Mouse (Mus musculus) urinary bladder, postnatal 36 days (tissue): ENCODE measurements at regions not wholly inside any gene's neighbourhood (a gene's known extent, or its start where the extent isn't known, plus 50 kb on each side); places are given as distances from the start of the nearest gene placed in this dataset.

ENCODE experiments used
- DNase-seq, 2 experiments: peaks; one replicate each; pipeline ENCODE4 v3.0.0; 2022; ENCODE audit warnings: low spot score in 2 of 2, mixed read lengths in 1 of 2

- DNase-seq: peak in 1 of 2 experiments; percentile 1
Measured at GRCm38 (mm10) chr3:111868620-111869019, 1390.0 kb downstream of the Amy2a5 start.
